Mouse (Mus musculus): ENCODE measurements around the gene Stag1.

Gene Stag1

GRCm38 (mm10) chr9:100962903-100963427, 365.4 kb downstream of the Stag1 start:
- DNase-seq (ENCODE audit: low spot score), result no peak

- DNase-seq (ENCODE audit: low spot score), result no peak
Measured at GRCm38 (mm10) chr9:100963428-100963912, 365.9 kb downstream of the Stag1 start.

- no peak for DNase-seq (ENCODE audit: low spot score)
Measured at GRCm38 (mm10) chr9:100964106-100964505, 366.5 kb downstream of the Stag1 start.

DNA sequence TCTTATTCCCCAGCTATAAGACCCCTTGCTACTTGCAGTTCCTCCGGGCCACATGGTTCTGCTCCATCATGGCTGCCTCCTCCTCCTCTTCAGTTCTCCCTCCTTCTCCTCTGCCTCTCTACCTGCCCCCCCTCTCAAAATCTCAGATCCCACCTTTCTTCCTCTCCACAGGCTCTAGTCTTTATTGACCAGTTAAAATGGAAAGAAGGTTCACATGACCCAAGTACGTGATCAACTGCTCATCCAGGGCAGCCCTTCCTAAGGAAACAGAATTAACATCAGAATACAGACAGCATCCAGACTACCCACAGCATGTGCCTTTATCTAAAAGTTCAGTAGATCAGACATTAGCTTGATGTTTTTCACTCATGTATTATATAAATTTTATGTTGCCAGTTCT, 371.9 kb downstream of the Stag1 start:
- no peak for DNase-seq (ENCODE audit: low spot score)

- no peak for DNase-seq (ENCODE audit: low spot score)
Measured at GRCm38 (mm10) chr9:100978666-100979065, 381.1 kb downstream of the Stag1 start.

DNA sequence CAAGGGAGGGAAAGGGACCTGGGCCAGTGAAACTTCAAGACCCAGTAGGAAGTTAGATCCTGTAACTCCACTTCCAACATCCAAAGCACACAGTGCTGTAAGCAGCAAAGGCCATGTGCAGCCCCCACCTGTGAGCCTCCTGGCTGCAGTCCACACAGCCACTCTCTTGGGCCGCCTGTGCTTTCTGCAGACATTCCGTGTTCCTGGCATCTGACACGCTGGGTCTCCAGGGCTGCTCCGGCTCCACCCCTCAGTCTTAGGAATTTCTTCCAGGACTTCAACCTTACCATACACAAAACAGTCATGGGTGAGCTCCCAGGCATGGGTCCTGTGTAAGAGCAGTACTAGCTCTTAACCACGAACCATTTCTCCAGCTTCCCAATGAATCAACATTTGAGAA, 381.7 kb downstream of the Stag1 start:
- no peak for DNase-seq (ENCODE audit: low spot score)

- DNase-seq (ENCODE audit: low spot score), result no peak
Measured at GRCm38 (mm10) chr9:100982786-100983185, 385.2 kb downstream of the Stag1 start.

- no peak for DNase-seq (ENCODE audit: low spot score)
Measured at GRCm38 (mm10) chr9:100984381-100985310, 387.0 kb downstream of the Stag1 start.

DNA sequence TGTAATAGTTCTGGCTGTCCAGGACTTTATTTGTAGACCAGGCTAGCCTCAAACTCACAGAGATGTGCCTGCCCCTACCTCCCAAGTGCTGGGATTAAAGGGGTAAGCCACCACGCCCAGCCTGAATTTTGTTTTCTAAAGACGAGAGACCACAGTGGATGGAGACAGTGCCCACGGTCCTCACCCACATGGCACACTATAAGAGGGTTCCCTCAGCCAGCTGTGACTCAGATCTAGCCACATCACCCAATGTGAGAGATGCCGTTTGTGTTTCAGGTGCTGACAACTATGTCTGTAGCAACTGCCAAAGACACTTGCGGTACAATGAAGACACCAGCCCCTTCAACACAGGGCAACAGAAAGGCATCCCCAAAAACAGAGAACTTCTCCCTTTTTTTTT, 389.4 kb downstream of the Stag1 start:
- DNase-seq (ENCODE audit: low spot score), result no peak

DNA sequence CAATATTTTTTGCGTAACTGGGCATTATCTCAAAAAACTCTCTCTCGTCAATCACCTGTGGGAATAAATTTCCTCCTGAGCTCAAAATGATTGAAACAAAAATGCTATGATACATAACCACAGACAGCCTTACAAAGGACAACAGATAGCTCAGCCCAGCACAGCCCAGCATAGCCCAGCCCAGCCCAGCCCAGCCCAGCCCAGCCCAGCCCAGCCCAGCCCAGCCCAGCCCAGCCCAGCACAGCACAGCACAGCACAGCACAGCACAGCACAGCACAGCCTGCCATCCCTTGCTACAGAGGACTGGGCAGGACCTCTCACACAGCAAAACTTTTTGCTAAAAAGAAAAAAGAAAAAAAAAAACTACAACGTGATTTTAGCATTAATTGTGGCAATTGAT, 390.3 kb downstream of the Stag1 start:
- no peak for DNase-seq (ENCODE audit: low spot score)

GRCm38 (mm10) chr9:100990609-100991008, 393.0 kb downstream of the Stag1 start:
- DNase-seq (ENCODE audit: low spot score), result no peak

- no peak for DNase-seq (ENCODE audit: low spot score)
Measured at GRCm38 (mm10) chr9:100991321-100991720, 393.7 kb downstream of the Stag1 start.

DNA sequence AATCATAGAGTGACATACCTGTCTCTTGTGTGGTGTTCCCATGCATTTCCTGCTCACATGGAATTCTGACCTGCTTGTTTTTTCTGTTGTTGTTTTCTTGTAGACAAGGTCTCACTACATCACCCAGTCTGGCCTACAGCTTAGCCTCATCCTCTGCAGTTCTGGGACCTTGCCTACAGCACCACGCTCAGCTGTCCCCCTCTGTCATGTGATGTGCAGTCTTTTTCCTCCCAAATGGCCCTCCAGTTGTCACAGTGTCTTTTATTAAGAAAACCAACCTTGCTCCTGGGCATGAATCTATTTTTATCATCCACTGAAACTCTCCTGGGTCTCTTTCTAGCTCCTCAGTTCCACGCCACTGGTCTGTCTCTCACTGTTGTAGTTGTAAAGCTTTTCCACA, 394.6 kb downstream of the Stag1 start:
- DNase-seq (ENCODE audit: low spot score), result no peak

DNA sequence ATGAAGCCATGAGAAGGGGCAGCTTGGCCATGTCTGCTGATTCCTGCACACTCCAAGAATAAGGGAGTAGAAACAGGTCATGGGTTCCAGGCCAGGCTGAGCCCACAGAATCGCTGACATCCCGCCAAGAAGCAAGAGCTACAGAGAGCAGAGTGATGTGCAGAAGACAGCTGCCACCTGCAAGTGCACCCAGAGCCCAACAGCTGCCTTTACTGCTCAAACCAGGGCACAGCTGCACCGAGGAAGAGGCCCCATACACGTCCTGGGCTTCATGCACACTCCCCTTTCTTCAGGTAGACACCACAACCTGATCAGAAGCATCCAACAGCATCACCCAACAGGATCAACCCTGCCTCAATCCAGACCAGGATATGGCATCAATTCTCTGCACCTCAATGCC, 396.3 kb downstream of the Stag1 start:
- DNase-seq (ENCODE audit: low spot score), result no peak

GRCm38 (mm10) chr9:100997138-100997537, 399.5 kb downstream of the Stag1 start:
- no peak for DNase-seq (ENCODE audit: low spot score)

GRCm38 (mm10) chr9:101002053-101002452, 404.5 kb downstream of the Stag1 start:
- no peak for DNase-seq (ENCODE audit: low spot score)

DNA sequence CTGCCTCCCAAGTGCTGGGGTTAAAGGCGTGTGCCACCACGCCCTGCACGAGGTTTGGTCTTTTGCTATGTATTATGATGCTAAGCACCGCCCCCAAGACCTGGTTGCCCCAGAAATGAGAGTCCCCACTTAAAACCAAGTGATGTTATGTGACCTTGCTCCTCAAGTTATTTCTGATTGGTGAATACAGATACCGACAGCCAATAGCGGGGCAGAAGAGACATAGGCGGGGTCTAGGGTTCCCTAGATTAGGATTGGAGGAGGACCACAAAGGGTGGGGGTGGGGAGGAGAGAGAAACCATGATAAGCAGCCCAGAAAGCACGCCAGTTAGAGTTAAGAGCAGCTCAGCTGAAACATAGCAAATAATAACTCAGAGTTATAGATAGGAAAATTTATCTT, 405.2 kb downstream of the Stag1 start:
- no peak for DNase-seq (ENCODE audit: low spot score)

GRCm38 (mm10) chr9:101003302-101003701, 405.7 kb downstream of the Stag1 start:
- no peak for DNase-seq (ENCODE audit: low spot score)

DNA sequence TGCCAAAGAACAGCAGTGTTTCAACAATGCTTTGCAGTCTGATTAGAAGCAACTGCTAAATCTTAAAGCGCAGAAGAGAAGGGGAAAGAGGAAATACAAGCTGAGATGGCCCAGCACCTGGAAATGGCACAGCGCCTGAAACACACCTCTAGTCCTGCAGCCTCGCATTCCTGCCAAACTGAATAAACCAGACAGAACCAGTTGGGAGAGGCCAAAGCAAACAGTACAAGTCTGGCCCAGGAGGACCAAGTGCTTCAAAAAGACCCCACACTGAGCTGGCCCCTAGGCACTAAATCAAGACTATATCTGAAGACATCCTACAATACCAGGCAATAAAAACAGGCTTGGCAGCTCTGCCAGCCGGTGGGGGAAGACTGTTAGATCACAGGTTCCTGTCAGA, 408.3 kb downstream of the Stag1 start:
- DNase-seq (ENCODE audit: low spot score), result no peak
